Mouse (Mus musculus): Measurements from ENCODE around the gene Pdzd2. TPM values are rescaled to one million over a fixed set of nuclear protein-coding genes. Genes with fewer than 3 reads are reported as not detected.
"Not testable (repeated sequence)": the region's sequence is repeated elsewhere in the genome, so short reads cannot be mapped to it uniquely, and the experiment has no call there.

Pdzd2 gene
- polyA plus RNA-seq, 1 experiment, result 2.4 TPM

DNA sequence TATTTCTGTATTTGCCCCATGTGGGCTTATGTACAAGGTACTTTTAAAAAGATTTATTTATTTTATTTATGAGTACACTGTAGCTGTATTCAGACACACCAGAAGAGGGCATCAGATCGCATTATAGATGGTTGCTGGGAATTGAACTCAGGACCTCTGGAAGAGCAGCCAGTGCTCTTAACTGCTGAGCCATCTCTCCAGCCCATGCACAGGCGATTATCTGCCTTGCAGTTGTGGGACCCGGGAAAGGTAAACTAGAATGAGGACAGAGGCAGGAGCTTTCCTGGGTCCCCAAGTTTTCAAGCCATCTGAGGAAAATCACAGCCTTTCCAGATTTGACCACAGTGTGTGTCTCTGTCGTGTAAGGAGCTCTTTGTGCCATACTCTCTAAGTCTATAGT lies 370.9 kb downstream of the Pdzd2 start:
- Histone ChIP-seq H3K4me1 (ENCODE audit: control insufficient read depth, insufficient read depth, insufficient read length, low read length) (peaks cover 23% of the 10 kb centered on the region), H3K27ac (ENCODE audit: insufficient read depth, low read depth, low read length) (no peak overlapping the region), H3K4me3 (ENCODE audit: low read depth, low read length) (no peak overlapping the region), H3K36me3 (ENCODE audit: control insufficient read depth, insufficient read depth, low read length) (no peaks in the 10 kb centered on the region), H3K27me3 (ENCODE audit: control insufficient read depth, insufficient read depth, low read length) (no peaks in the 10 kb centered on the region)
- TF ChIP-seq POLR2A (IDR thresholded peaks at IDR 0.05; ENCODE audit: low read depth, low read length) (no peak), CTCF (IDR thresholded peaks at IDR 0.05; ENCODE audit: extremely low read depth, insufficient read length, insufficient replicate concordance, low read depth, low read length) (no peak)
- 87% methylated on average over 4 of the region's 4 CpGs for WGBS

DNA sequence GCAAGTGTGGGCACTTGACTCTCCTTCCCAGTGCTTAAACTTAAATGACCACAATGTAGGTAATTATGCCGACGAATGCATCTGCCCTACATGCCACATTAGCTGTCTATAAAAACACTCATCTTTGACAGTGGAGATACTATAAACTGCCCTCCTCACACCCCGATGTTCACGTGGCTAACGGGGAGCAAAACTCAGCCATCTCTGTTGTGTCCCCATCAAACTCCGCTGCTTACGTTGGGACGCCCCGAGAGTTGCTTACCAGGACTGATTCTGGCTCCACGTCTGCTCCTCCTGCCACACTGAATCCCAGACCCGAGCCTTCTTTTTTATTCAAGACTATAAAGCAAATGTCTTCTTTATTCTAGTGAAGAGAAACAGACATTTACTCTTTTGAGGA lies 371.4 kb downstream of the Pdzd2 start:
- H3K36me3 ChIP-seq (ENCODE audit: control insufficient read depth, insufficient read depth, low read length), result no peaks in the 10 kb centered on the region
- H3K27ac ChIP-seq (ENCODE audit: insufficient read depth, low read depth, low read length), result peak overlapping the region; percentile 97
- TF ChIP-seq CTCF (IDR thresholded peaks at IDR 0.05; ENCODE audit: extremely low read depth, insufficient read length, insufficient replicate concordance, low read depth, low read length) (no peak), POLR2A (IDR thresholded peaks at IDR 0.05; ENCODE audit: low read depth, low read length) (no peak)
- H3K4me3 ChIP-seq (ENCODE audit: low read depth, low read length), result no peak overlapping the region
- peaks cover 23% of the 10 kb centered on the region for H3K4me1 ChIP-seq (ENCODE audit: control insufficient read depth, insufficient read depth, insufficient read length, low read length)
- WGBS, result 71% methylated on average over 11 of the region's 11 CpGs
- no peaks in the 10 kb centered on the region for H3K27me3 ChIP-seq (ENCODE audit: control insufficient read depth, insufficient read depth, low read length)

DNA sequence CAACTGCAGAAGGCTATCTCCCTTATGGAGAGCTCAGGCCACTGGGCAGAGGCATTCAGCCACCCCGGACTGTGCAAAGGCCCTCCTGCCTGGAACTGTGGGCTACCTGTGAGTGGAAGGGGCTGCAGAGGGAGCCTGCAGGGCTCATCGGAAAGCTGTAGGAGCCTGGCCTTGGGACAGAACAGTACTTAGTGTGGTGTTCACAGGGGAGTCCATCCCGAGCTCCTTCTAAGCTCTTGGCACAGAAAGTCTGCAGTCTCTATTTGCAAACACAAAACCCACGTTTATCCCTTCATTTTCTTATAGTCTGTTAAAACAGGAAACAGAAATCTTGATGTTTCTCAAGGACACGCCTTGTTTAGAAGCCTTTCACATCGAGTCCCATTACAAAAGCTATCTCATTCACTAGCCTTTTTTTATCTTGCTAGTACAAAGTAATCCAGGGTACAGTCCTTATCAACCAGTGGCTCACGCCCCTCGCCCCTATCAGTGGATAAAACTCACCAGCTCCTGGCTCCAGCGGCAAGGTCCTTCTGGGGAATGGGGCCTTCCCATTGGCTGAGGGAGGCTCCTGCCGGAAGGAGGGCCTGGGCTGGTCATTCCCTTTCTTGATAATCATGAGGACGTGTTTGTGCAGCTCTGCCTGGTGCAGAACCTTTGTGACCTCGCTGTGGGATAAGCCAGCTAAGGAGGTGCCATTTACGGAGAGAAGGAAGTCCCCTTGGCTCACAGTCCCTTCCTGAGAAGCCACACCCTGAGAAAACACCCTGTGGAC lies 372.2 kb downstream of the Pdzd2 start:
- Histone ChIP-seq H3K27ac (ENCODE audit: insufficient read depth, low read depth, low read length) (peak overlapping the region; percentile 97), H3K4me1 (ENCODE audit: control insufficient read depth, insufficient read depth, insufficient read length, low read length) (peaks cover 23% of the 10 kb centered on the region), H3K27me3 (ENCODE audit: control insufficient read depth, insufficient read depth, low read length) (no peaks in the 10 kb centered on the region), H3K4me3 (ENCODE audit: low read depth, low read length) (0 out of 2 replicates have a peak overlapping the region, but pooled peaks have one; percentile 10), H3K36me3 (ENCODE audit: control insufficient read depth, insufficient read depth, low read length) (no peaks in the 10 kb centered on the region; the same call in 1 of the 2 replicates)
- 20% methylated on average over 13 of the region's 13 CpGs for WGBS
- TF ChIP-seq POLR2A (IDR thresholded peaks at IDR 0.05; ENCODE audit: low read depth, low read length) (no peak), CTCF (IDR thresholded peaks at IDR 0.05; ENCODE audit: extremely low read depth, insufficient read length, insufficient replicate concordance, low read depth, low read length) (peak; percentile 15; the same call in 1 of the 2 replicates)

DNA sequence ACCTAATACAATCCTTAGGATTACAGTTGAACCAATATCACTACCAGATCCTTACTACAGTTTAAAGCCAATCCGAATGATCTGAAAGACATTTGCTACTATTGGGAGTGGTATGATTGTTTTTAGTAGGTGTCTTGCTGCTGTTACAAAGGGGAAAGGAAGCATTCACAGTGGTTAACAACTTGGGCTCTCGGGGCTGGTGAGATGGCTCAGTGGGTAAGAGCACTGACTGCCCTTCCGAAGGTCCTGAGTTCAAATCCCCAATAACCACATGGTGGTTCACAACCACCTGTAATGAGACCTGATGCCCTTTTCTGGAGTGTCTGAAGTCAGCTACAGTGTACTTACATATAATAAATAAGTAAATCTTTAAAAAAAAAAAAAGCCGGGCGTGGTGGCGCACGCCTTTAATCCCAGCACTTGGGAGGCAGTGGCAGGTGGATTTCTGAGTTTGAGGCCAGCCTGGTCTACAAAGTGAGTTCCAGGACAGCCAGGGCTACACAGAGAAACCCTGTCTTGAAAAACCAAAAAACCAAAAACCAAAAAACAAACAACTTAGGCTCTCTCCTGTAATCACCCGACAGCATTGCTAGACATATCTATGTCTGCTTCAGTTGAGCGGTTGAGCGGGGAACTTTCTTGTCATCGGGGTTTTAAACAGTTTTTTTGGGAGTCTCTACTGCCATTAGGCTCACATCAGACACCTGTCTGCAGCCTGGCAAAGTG lies 373.0 kb downstream of the Pdzd2 start:
- not testable (repeated sequence) for H3K4me3 ChIP-seq (ENCODE audit: low read depth, low read length); H3K27me3 ChIP-seq (ENCODE audit: control insufficient read depth, insufficient read depth, low read length); H3K36me3 ChIP-seq (ENCODE audit: control insufficient read depth, insufficient read depth, low read length)
- Histone ChIP-seq H3K27ac (ENCODE audit: insufficient read depth, low read depth, low read length) (peak overlapping the region; percentile 97), H3K4me1 (ENCODE audit: control insufficient read depth, insufficient read depth, insufficient read length, low read length) (peaks cover 23% of the 10 kb centered on the region)
- WGBS, result 81% methylated on average over 11 of the region's 11 CpGs

DNA sequence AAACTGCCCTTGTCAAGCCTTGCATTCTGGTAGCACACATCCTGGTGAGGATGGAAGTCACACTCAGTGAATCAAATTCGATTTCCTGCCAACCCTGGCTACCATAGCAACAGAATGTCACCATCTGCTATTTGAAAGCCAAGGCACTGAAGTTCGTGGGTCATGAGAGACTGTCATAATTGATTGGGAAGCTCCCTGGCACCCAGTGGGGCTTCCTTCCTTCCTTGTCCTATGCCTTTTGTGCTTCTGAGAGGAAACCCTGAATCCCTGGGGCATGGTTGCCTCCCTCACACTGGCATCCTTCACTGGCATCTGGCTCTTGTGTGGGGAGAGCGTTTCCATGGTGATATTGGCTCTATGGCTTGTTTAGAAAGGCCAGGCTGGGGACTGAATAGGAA lies 373.7 kb downstream of the Pdzd2 start:
- WGBS, result 32% methylated on average over 3 of the region's 3 CpGs
- H3K27ac ChIP-seq (ENCODE audit: insufficient read depth, low read depth, low read length), result peak overlapping the region; percentile 79
- H3K27me3 ChIP-seq (ENCODE audit: control insufficient read depth, insufficient read depth, low read length), result no peaks in the 10 kb centered on the region
- peaks cover 21% of the 10 kb centered on the region for H3K4me1 ChIP-seq (ENCODE audit: control insufficient read depth, insufficient read depth, insufficient read length, low read length)
- no peak overlapping the region; the same call in 1 of the 2 replicates for H3K4me3 ChIP-seq (ENCODE audit: low read depth, low read length)
- H3K36me3 ChIP-seq (ENCODE audit: control insufficient read depth, insufficient read depth, low read length), result peaks cover 2% of the 10 kb centered on the region
- TF ChIP-seq CTCF (IDR thresholded peaks at IDR 0.05; ENCODE audit: extremely low read depth, insufficient read length, insufficient replicate concordance, low read depth, low read length) (no peak), POLR2A (IDR thresholded peaks at IDR 0.05; ENCODE audit: low read depth, low read length) (no peak)

DNA sequence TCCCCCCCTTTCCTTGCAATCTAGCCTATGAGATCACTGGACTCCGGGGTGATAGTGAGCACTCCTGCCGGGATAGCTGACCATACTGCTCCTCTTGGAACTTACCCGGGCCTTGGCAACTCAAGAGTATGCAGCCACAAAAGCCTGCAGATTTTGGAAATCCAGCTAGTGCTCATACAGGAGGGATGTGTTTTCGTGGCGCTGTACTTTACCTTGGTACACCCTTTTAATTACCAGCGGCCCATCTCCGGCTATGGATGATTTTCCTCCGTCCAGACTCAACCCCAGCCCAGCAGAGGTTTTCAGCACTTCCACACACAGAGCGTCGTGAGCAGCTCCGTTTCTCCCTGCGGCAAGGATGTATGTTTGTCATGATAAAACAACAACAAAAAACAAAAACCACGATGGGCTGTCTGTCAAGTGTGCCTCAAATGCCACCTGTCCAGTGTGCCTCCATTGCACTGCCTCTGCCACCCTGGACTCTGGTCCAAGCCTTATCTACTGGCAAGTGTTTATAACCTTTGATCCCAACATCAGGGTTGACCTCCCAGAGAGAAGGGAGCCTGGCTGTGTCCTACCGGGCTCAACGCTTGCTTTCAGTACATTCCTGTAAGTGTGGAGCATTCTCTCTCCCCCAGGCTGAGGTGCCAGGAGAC lies 374.2 kb downstream of the Pdzd2 start:
- TF ChIP-seq CTCF (IDR thresholded peaks at IDR 0.05; ENCODE audit: extremely low read depth, insufficient read length, insufficient replicate concordance, low read depth, low read length) (no peak), POLR2A (IDR thresholded peaks at IDR 0.05; ENCODE audit: low read depth, low read length) (no peak)
- H3K36me3 ChIP-seq (ENCODE audit: control insufficient read depth, insufficient read depth, low read length), result peaks cover 7% of the 10 kb centered on the region
- 62% methylated on average over 15 of the region's 15 CpGs for WGBS
- H3K4me3 ChIP-seq (ENCODE audit: low read depth, low read length), result peak overlapping the region; percentile 32; the same call in 1 of the 2 replicates
- no peaks in the 10 kb centered on the region for H3K27me3 ChIP-seq (ENCODE audit: control insufficient read depth, insufficient read depth, low read length)
- peak overlapping the region; percentile 79 for H3K27ac ChIP-seq (ENCODE audit: insufficient read depth, low read depth, low read length)
- H3K4me1 ChIP-seq (ENCODE audit: control insufficient read depth, insufficient read depth, insufficient read length, low read length), result peaks cover 21% of the 10 kb centered on the region

DNA sequence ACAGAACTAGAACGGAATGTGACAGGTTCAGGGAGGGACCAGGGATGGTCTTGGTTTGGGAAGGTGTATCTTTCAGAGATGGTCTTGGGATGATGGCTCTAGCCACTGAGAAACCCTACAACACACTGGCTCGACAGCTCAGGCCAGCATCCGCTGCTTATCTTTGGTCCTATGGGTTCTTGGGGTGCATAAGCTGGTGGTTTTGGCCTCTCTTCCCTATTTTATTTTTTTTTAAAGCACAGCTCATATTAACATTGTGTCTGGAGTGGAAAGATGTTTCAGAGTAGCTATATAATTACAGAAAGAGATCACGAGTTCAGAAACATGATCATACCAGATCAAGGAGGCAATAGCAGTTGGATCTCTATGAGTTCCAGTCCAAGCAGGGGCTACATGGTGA lies 375.6 kb downstream of the Pdzd2 start:
- Histone ChIP-seq H3K27ac (ENCODE audit: insufficient read depth, low read depth, low read length) (no peak overlapping the region), H3K36me3 (ENCODE audit: control insufficient read depth, insufficient read depth, low read length) (peaks cover 11% of the 10 kb centered on the region), H3K4me3 (ENCODE audit: low read depth, low read length) (no peak overlapping the region), H3K27me3 (ENCODE audit: control insufficient read depth, insufficient read depth, low read length) (no peaks in the 10 kb centered on the region), H3K4me1 (ENCODE audit: control insufficient read depth, insufficient read depth, insufficient read length, low read length) (peaks cover 21% of the 10 kb centered on the region)
- TF ChIP-seq POLR2A (IDR thresholded peaks at IDR 0.05; ENCODE audit: low read depth, low read length) (no peak), CTCF (IDR thresholded peaks at IDR 0.05; ENCODE audit: extremely low read depth, insufficient read length, insufficient replicate concordance, low read depth, low read length) (no peak)
- 85% methylated on average over 4 of the region's 4 CpGs for WGBS
